Mouse (Mus musculus): Measurements from ENCODE around the gene Crispld2. TPM values are rescaled to one million over a fixed set of nuclear protein-coding genes. Genes with fewer than 3 reads are reported as not detected.

Crispld2 gene
- polyA plus RNA-seq, 1 experiment = 2.1 TPM

- TF ChIP-seq POLR2A (IDR thresholded peaks at IDR 0.05; ENCODE audit: extremely low read depth, insufficient read depth, low read length) (no peak), CTCF (IDR thresholded peaks at IDR 0.05; ENCODE audit: extremely low read depth, insufficient read depth, low read length) (no peak)
- H3K4me1 ChIP-seq (ENCODE audit: control insufficient read depth, insufficient read depth, low read length) = peaks cover 3% of the 10 kb centered on the region; the same call in 1 of the 2 replicates
- H3K27ac ChIP-seq (ENCODE audit: insufficient read depth, low read length) = no peak overlapping the region
Measured at GRCm38 (mm10) chr8:120051006-120051405, 58.8 kb downstream of the Crispld2 start.

GRCm38 (mm10) chr8:120051908-120052307 lies 59.7 kb downstream of the Crispld2 start:
- peaks cover 2% of the 10 kb centered on the region; the same call in 1 of the 2 replicates for H3K4me1 ChIP-seq (ENCODE audit: control insufficient read depth, insufficient read depth, low read length)
- no peak overlapping the region for H3K4me3 ChIP-seq (ENCODE audit: insufficient read depth, low read length)
- TF ChIP-seq CTCF (IDR thresholded peaks at IDR 0.05; ENCODE audit: extremely low read depth, insufficient read depth, low read length) = no peak
- H3K27ac ChIP-seq (ENCODE audit: insufficient read depth, low read length) = no peak overlapping the region

More at GRCm38 (mm10) chr8:120051006-120051405, 58.8 kb downstream of the Crispld2 start:
- H3K4me3 ChIP-seq (ENCODE audit: insufficient read depth, low read length) = no peak overlapping the region

DNA sequence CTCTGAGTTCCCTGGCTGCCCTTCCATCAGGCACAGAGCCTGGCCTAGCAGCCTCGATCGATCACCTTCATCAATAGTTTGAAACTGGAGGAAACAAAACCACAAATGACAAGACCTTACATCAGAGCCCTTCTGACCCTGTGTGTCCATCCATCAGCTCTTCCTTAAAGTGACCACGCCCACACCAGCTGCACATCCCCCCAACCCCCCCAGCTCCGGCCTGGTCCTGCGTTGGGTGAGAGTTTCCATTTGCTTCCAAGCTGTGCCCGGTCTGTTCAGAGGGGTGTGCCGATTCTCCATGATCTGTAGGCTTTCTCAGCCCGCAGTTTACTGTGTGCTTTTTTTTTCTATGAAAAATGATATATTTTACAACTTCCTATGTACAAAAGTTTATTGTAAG lies 60.1 kb downstream of the Crispld2 start:
- Histone ChIP-seq H3K4me1 (ENCODE audit: control insufficient read depth, insufficient read depth, low read length) (peaks cover 2% of the 10 kb centered on the region; the same call in 1 of the 2 replicates), H3K4me3 (ENCODE audit: insufficient read depth, low read length) (no peak overlapping the region), H3K27ac (ENCODE audit: insufficient read depth, low read length) (no peak overlapping the region)
- TF ChIP-seq POLR2A (IDR thresholded peaks at IDR 0.05; ENCODE audit: extremely low read depth, insufficient read depth, low read length) (no peak), CTCF (IDR thresholded peaks at IDR 0.05; ENCODE audit: extremely low read depth, insufficient read depth, low read length) (no peak)

GRCm38 (mm10) chr8:120054833-120055232 lies 62.6 kb downstream of the Crispld2 start:
- TF ChIP-seq CTCF (IDR thresholded peaks at IDR 0.05; ENCODE audit: extremely low read depth, insufficient read depth, low read length) = no peak
- TF ChIP-seq POLR2A (IDR thresholded peaks at IDR 0.05; ENCODE audit: extremely low read depth, insufficient read depth, low read length) = no peak
- Histone ChIP-seq H3K27ac (ENCODE audit: insufficient read depth, low read length) (no peak overlapping the region), H3K4me1 (ENCODE audit: control insufficient read depth, insufficient read depth, low read length) (peaks cover 2% of the 10 kb centered on the region; the same call in 1 of the 2 replicates), H3K4me3 (ENCODE audit: insufficient read depth, low read length) (no peak overlapping the region)

DNA sequence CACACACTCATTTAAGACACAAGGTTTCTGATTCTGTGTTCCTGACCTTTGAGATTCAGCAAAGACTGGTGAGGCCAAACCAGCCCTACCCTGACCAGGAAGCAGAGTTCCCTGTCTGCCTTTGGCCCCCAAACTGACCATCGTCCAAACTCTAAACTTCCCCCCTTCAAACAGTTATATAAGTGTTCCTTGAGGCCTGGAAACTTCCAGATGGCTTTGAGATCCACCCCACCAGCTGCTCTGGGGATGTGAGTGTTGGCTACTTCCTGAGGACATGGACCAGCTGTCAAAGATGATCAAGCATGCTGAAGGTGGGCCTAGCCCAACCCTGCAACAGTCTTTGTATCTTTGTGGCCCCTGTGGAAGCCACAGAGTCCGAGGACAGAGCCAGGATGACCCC lies 64.8 kb downstream of the Crispld2 start:
- Histone ChIP-seq H3K27ac (ENCODE audit: insufficient read depth, low read length) (no peak overlapping the region), H3K4me1 (ENCODE audit: control insufficient read depth, insufficient read depth, low read length) (no peaks in the 10 kb centered on the region), H3K4me3 (ENCODE audit: insufficient read depth, low read length) (no peak overlapping the region)
- TF ChIP-seq CTCF (IDR thresholded peaks at IDR 0.05; ENCODE audit: extremely low read depth, insufficient read depth, low read length) = no peak
- no peak for TF ChIP-seq POLR2A (IDR thresholded peaks at IDR 0.05; ENCODE audit: extremely low read depth, insufficient read depth, low read length)

- no peak overlapping the region for H3K4me3 ChIP-seq (ENCODE audit: insufficient read depth, low read length)
- no peak overlapping the region for H3K27ac ChIP-seq (ENCODE audit: insufficient read depth, low read length)
- TF ChIP-seq POLR2A (IDR thresholded peaks at IDR 0.05; ENCODE audit: extremely low read depth, insufficient read depth, low read length) (no peak), CTCF (IDR thresholded peaks at IDR 0.05; ENCODE audit: extremely low read depth, insufficient read depth, low read length) (no peak)
- H3K4me1 ChIP-seq (ENCODE audit: control insufficient read depth, insufficient read depth, low read length) = no peaks in the 10 kb centered on the region
Measured at GRCm38 (mm10) chr8:120062742-120063141, 70.5 kb downstream of the Crispld2 start.

- no peak overlapping the region for H3K4me3 ChIP-seq (ENCODE audit: insufficient read depth, low read length)
- no peak overlapping the region for H3K27ac ChIP-seq (ENCODE audit: insufficient read depth, low read length)
- H3K4me1 ChIP-seq (ENCODE audit: control insufficient read depth, insufficient read depth, low read length) = no peaks in the 10 kb centered on the region
- TF ChIP-seq POLR2A (IDR thresholded peaks at IDR 0.05; ENCODE audit: extremely low read depth, insufficient read depth, low read length) = no peak
- no peak for TF ChIP-seq CTCF (IDR thresholded peaks at IDR 0.05; ENCODE audit: extremely low read depth, insufficient read depth, low read length)
Measured at GRCm38 (mm10) chr8:120063326-120063725, 71.1 kb downstream of the Crispld2 start.

GRCm38 (mm10) chr8:120065611-120066010 lies 73.4 kb downstream of the Crispld2 start:
- Histone ChIP-seq H3K27ac (ENCODE audit: insufficient read depth, low read length) (no peak overlapping the region), H3K4me3 (ENCODE audit: insufficient read depth, low read length) (no peak overlapping the region), H3K4me1 (ENCODE audit: control insufficient read depth, insufficient read depth, low read length) (no peaks in the 10 kb centered on the region)
- TF ChIP-seq POLR2A (IDR thresholded peaks at IDR 0.05; ENCODE audit: extremely low read depth, insufficient read depth, low read length) (no peak), CTCF (IDR thresholded peaks at IDR 0.05; ENCODE audit: extremely low read depth, insufficient read depth, low read length) (no peak)

- no peak overlapping the region for H3K27ac ChIP-seq (ENCODE audit: insufficient read depth, low read length)
- TF ChIP-seq POLR2A (IDR thresholded peaks at IDR 0.05; ENCODE audit: extremely low read depth, insufficient read depth, low read length) (no peak), CTCF (IDR thresholded peaks at IDR 0.05; ENCODE audit: extremely low read depth, insufficient read depth, low read length) (no peak)
- H3K4me1 ChIP-seq (ENCODE audit: control insufficient read depth, insufficient read depth, low read length) = no peaks in the 10 kb centered on the region
- H3K4me3 ChIP-seq (ENCODE audit: insufficient read depth, low read length) = no peak overlapping the region
Measured at GRCm38 (mm10) chr8:120066226-120066625, 74.0 kb downstream of the Crispld2 start.

GRCm38 (mm10) chr8:120067936-120068668 lies 75.9 kb downstream of the Crispld2 start:
- H3K4me3 ChIP-seq (ENCODE audit: insufficient read depth, low read length) = no peak overlapping the region
- no peaks in the 10 kb centered on the region for H3K4me1 ChIP-seq (ENCODE audit: control insufficient read depth, insufficient read depth, low read length)
- TF ChIP-seq POLR2A (IDR thresholded peaks at IDR 0.05; ENCODE audit: extremely low read depth, insufficient read depth, low read length) (no peak), CTCF (IDR thresholded peaks at IDR 0.05; ENCODE audit: extremely low read depth, insufficient read depth, low read length) (no peak)
- H3K27ac ChIP-seq (ENCODE audit: insufficient read depth, low read length) = no peak overlapping the region

Data from cortical plate, adult 2 months (tissue).